Mouse (Mus musculus): ENCODE data around the gene Fbln2. TPM values are rescaled to one million over a fixed set of nuclear protein-coding genes. Genes with fewer than 3 reads are reported as not detected.
"Not testable (repeated sequence)": the region's sequence is repeated elsewhere in the genome, so short reads cannot be mapped to it uniquely, and the experiment has no call there.

Fbln2 gene
- 10 to 100 TPM; 15.2 to 16.4 TPM for total RNA-seq (2021)
- long read RNA-seq, full-length matches to known transcripts: 9 of 12 reads
- long read RNA-seq, partial matches to known transcripts: 1 of 12 reads
- long read RNA-seq, other reads (novel, unspliced or antisense): 2 of 12 reads

DNA sequence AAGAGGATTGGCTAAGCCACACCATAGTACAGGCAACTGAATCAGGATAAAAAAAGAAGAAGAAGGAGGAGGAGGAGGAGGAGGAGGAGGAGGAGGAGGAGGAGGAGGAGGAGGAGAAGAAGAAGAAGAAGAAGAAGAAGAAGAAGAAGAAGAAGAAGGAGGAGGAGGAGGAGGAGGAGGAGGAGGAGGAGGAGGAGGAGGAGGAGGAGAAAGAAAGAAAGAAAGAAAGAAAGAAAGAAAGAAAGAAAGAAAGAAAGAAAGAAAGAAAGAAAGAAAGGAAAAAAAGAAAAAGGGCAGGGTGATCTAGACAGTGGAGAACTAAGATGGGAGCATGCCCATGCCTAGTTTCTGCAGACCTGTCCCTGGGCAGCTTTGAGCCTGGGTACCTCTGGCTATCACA is at the start of gene Fbln2:
Gene Fbln2 (plus strand): TSS at position 301 of the 400 bp plus-strand sequence.
- not testable (repeated sequence) for DNase-seq (ENCODE audit: low spot score in 2 of 2)

GRCm38 (mm10) chr6:91163195-91163911 is 48.9 kb upstream of the Fbln2 start:
- DNase-seq (ENCODE audit: low spot score in 2 of 2): no peak

DNA sequence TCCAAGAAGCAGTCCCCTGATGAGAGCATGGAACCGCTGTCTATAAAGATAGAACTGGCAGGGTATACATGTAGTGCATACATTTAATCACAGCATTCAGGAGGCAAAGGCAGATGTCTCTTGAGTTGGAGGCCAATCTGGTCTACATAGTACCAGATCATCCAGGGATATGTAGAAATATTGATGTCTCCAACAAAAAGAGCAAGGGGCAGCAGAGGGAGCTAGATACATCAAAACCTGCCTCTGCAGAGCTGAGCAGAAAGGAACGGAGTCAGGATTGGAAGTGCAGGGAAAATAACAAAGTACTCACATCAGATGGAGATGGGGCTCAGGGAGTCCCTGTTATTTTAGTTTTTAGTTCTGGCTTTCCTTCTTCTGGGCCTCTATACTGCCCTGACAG is 47.7 kb upstream of the Fbln2 start:
- peak in 1 of 2 experiments; percentile 34 for DNase-seq (ENCODE audit: low spot score in 2 of 2)

DNA sequence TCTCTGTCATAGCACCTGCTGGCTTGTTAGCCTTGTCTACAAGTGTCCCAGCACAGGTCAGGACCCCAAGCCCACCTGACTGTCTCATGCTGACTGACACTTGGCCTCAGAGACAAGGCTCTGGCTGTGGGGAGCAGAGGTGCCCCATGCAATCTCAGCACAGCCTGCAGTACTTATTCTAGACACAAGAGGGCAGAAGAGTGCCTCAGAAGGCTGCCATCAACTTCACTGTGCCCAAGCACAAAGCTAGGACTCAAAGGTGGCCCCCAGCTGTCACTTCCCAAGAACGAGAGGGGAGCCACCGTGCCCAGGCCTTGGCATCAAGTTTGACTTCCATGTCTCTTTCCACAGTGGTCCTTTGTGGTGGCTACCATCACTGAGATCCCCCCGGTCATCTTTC is 47.0 kb upstream of the Fbln2 start:
- DNase-seq (ENCODE audit: low spot score in 2 of 2): peak; percentile 84 to 86

GRCm38 (mm10) chr6:91167828-91168227 is 44.4 kb upstream of the Fbln2 start:
- no peak for DNase-seq (ENCODE audit: low spot score in 2 of 2)

DNA sequence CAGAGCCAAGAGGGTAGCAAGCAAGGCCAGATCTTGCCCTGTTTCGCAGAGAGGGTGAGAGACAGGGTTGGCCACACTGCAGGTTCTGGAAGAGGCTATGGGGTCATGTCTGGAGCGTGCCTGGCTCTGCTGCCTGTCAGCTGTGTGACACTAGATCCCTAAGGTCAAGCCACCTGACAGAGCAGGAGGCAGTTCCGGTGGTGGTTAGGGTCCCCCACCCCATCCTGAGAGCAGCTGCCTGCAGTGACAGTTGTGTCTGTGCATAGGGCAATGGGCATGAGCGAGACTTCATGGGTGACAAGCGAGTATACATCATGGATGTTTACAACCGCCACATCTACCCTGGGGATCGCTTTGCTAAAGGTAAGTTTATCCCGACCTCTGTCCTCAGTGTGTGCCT is 43.1 kb upstream of the Fbln2 start:
- DNase-seq (ENCODE audit: low spot score in 2 of 2): no peak

GRCm38 (mm10) chr6:91171396-91171895 is 40.8 kb upstream of the Fbln2 start:
- no peak for DNase-seq (ENCODE audit: low spot score in 2 of 2)

- DNase-seq (ENCODE audit: low spot score in 2 of 2): no peak
Measured at GRCm38 (mm10) chr6:91172381-91172780, 39.9 kb upstream of the Fbln2 start.

DNA sequence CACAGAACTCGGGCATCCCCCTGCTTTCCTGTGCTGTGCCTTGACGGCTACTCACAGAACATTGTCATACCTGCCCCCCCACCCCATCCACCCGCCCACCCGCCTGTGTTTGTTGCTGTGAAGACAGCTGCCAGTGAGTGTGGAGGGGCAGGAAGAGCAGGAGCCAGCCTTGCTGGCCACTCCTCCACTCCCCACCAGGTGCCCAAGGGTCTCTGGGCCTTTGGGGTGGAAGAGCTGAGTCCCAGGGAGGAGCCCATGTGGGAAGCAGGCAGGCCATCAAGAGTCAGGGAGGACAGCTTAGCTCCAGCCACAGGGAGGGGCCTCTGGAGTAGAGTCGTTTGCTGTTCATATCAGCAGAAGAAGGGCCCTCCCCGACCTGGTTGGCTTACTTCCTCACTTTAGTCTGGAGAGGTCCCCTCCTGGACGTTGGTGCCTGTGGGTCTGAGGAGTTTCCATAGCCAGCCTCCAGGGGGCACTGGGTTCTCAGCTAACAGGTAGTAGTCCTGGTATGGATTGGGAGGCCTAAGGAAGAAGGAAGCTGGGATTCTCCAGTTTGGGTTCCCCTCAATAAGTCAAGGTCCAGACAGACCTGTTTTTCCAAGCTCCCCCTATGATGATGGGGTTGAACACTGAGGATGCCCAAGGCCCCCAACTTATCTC is 38.9 kb upstream of the Fbln2 start:
- peak; percentile 78 to 82 for DNase-seq (ENCODE audit: low spot score in 2 of 2)

GRCm38 (mm10) chr6:91174211-91174610 is 38.0 kb upstream of the Fbln2 start:
- DNase-seq (ENCODE audit: low spot score in 2 of 2): no peak

GRCm38 (mm10) chr6:91180767-91181171 is 31.5 kb upstream of the Fbln2 start:
- no peak for DNase-seq (ENCODE audit: low spot score in 2 of 2)

DNA sequence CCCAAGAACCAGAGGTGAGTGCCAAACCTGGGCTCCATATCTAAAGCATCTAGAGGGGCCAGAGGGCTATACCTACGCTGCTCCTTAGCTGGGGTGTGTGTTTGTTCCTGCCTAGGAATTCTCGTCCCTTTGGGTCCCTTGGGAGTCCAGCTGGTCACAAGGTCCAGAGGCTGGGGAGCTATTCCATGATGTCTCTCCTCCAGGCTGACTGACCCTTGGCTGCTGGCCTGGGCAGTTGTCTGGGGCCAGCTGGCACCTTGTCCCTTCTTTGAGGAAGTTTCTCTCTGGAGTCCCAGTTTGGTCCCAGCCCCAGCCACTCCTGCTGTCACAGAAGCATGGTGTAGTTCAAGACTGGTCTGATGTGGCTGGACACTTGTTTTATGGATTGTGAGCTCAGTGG is 30.9 kb upstream of the Fbln2 start:
- peak; percentile 40 to 68 for DNase-seq (ENCODE audit: low spot score in 2 of 2)

DNA sequence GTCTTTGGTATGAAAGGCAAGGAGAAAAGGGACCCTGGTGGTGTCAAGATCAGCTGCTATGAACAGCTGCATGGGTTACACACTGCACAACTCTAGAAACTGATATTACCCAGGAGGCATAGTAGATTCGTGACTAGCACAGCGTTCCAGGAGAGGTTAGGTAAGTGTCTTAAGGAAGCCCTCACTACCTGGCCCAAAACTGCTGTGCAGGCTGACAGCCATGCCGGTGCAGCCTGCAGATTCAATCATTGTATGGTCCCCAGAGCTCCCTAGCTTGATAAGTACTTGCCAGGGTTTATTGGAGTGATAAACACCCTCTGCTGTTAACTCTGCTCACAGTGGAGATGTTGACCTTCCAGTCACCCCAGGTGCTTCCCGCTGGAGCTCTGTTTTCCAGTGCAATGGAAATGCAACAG is 30.2 kb upstream of the Fbln2 start:
- no peak for DNase-seq (ENCODE audit: low spot score in 2 of 2)

DNA sequence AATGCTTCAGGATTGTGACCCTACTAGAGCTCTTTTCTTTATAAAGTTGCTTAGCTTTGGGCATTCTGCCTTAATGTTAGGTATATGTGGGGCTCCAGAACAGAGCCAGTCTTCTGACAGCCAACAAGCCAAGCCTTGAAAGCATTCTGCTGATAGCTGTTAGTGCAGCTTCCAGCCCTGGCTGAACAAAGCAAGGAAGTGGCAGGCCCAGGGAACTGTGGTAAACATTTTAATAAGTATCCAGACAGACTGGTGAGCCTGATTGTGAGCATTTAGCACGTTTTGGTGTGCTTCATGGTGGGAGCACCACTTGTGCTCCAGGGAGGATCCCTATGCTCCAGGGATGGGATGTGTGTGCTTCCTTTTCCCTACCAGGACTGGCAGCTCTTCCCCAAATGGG is 29.2 kb upstream of the Fbln2 start:
- no peak for DNase-seq (ENCODE audit: low spot score in 2 of 2)

DNA sequence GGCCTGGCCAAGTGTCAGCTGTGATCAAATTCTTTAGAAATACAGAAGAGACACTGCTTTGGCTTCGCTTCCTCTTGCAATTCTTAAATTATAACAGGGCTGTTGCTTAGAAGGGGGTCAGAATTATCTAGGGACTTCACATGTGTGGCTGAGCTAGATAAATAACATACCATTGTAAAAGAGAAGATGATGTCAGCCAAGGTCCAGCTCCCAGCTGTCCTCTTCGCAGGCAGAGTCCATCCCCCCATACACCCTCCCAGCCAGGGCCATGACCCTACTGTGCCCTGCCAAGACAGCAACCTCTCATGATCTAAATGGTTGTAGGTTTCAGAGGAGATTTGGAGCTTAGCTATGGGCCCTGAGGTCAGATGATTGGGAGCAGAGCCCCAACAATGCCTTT is 28.3 kb upstream of the Fbln2 start:
- DNase-seq (ENCODE audit: low spot score in 2 of 2): no peak

DNA sequence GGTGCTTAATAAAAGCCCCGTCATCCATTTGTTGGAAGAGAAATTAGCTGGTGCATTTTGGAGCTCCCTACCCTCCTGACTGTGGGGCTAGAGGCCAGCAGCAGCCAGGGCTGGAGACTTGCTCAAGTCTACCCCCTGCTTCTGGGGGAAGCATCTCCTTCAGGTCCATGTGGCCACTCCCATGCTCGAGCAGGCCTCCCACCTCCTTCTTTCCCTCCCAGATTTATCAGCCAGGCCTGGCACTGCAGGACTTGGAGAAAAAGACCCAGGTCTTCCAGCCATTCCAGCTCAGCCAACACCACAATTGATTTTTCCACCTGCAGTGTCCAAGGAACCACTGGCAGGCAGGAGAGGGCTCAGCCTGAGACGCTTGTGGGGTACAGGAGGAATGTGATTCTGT is 27.5 kb upstream of the Fbln2 start:
- DNase-seq (ENCODE audit: low spot score in 2 of 2): no peak

GRCm38 (mm10) chr6:91185502-91185901 is 26.8 kb upstream of the Fbln2 start:
- no peak for DNase-seq (ENCODE audit: low spot score in 2 of 2)

- no peak for DNase-seq (ENCODE audit: low spot score in 2 of 2)
Measured at GRCm38 (mm10) chr6:91186161-91186931, 25.9 kb upstream of the Fbln2 start.

GRCm38 (mm10) chr6:91186934-91187333 is 25.3 kb upstream of the Fbln2 start:
- no peak for DNase-seq (ENCODE audit: low spot score in 2 of 2)

DNA sequence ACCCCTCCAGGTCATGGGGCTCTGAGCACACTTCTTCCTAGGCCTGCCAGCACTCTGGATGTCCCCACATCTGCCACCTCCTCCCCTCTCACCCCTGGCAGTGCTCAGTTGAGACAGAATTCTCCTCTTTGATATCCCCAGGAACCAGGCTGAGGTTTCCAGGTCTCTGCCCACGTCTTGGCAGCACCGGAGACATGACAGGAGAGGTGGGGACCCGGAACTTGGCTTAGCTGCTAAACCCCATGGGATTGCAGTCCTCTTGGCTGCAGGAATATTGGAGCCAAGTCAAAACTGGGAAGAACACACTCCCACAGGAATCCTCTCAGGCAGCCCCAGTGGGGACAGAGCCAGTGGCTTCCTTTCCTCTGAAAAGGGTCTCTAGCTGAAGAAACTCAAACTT is 24.4 kb upstream of the Fbln2 start:
- DNase-seq (ENCODE audit: low spot score in 2 of 2): no peak

- no peak for DNase-seq (ENCODE audit: low spot score in 2 of 2)
Measured at GRCm38 (mm10) chr6:91189971-91190370, 22.3 kb upstream of the Fbln2 start.

GRCm38 (mm10) chr6:91191465-91191864 is 20.8 kb upstream of the Fbln2 start:
- no peak for DNase-seq (ENCODE audit: low spot score in 2 of 2)
